Mouse (Mus musculus) CH12.LX (cell line): Measurements from ENCODE around the gene Hist1h2bn.
"Not testable (repeated sequence)": the region's sequence is repeated elsewhere in the genome, so short reads cannot be mapped to it uniquely, and the experiment has no call there.

Source experiments
- CTCF ChIP-seq, 2 experiments: IDR thresholded peaks in 1 of 2; conservative IDR thresholded peaks in 1 of 2; 2 replicates each; pipeline ENCODE4 v1.5.1; 2011 to 2012; ENCODE audit warnings: low read depth in 2 of 2, low read length in 2 of 2, improper control_type of control experiment in 1 of 2, inconsistent platforms in 1 of 2, mild to moderate bottlenecking in 1 of 2, moderate library complexity in 1 of 2
- ELF1 ChIP-seq: IDR thresholded peaks from 2 replicates; pipeline ENCODE4 v1.6.1; 2014; ENCODE audit warnings: low read depth, mild to moderate bottlenecking, inconsistent platforms, low read length, improper control_type of control experiment
- EP300 ChIP-seq: IDR thresholded peaks from 2 replicates; pipeline ENCODE4 v1.6.1; 2011; ENCODE audit warnings: low read length, improper control_type of control experiment
- JUND ChIP-seq: conservative IDR thresholded peaks from 2 replicates; pipeline ENCODE4 v1.6.1; 2011; ENCODE audit warnings: low read depth, low read length, improper control_type of control experiment
- KAT2A ChIP-seq: IDR thresholded peaks from 2 replicates; pipeline ENCODE4 v1.6.1; 2012; ENCODE audit warnings: low read length, improper control_type of control experiment, inconsistent platforms; ENCODE audit not compliant: insufficient replicate concordance
- MAX ChIP-seq: IDR thresholded peaks from 2 replicates; pipeline ENCODE4 v1.6.1; 2011; ENCODE audit warnings: low read length, improper control_type of control experiment
- MYC ChIP-seq: IDR thresholded peaks from 2 replicates; pipeline ENCODE4 v1.6.1; 2011; ENCODE audit warnings: low read depth, mild to moderate bottlenecking, improper control_type of control experiment, low read length
- POLR2A ChIP-seq: IDR thresholded peaks from 2 replicates; pipeline ENCODE4 v1.6.1; 2011; ENCODE audit warnings: low read depth, mild to moderate bottlenecking, improper control_type of control experiment, low read length
- POLR2AphosphoS2 ChIP-seq: IDR thresholded peaks from 2 replicates; pipeline ENCODE4 v1.6.1; 2011; ENCODE audit warnings: low read depth, low read length, improper control_type of control experiment
- SMC3 ChIP-seq: IDR thresholded peaks from 2 replicates; pipeline ENCODE4 v1.6.1; 2011; ENCODE audit warnings: low read depth, low read length, improper control_type of control experiment

DNA sequence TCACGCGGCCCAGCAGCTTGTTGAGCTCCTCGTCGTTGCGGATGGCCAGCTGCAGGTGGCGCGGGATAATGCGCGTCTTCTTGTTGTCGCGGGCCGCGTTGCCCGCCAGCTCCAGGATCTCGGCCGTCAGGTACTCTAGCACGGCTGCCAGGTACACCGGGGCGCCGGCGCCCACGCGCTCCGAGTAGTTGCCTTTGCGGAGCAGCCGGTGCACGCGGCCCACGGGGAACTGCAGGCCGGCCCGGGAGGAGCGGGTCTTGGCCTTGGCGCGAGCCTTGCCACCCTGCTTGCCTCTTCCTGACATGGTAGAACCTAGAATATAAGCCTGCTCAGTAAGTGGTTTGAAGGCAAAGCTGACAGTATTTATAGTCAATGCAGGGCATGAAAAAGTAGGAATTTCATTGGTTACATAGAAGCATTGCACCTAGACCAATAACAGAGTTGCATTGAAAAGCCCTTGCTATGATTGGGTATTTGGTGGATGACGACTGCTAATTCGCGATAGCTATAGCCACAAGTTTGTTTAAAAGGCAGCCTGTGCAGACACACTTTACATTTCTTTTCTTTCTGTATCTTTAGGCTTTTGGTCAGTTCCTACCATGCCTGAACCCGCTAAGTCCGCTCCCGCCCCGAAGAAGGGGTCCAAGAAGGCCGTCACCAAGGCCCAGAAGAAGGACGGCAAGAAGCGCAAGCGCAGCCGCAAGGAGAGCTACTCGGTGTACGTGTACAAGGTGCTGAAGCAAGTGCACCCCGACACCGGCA lies at the start of gene Hist1h2bn, which contains the start of gene Hist1h2ak:
- peak; percentile 70; the same call in 1 of the 2 replicates for TF ChIP-seq POLR2A
- not testable (repeated sequence) for TF ChIP-seq CTCF (conservative IDR thresholded peaks at IDR 0.05 in 1 of 2, IDR thresholded peaks at IDR 0.05 in 1 of 2; ENCODE audit: low read depth in 2 of 2, low read length in 2 of 2); EP300; KAT2A; SMC3; MAX; ELF1
- peak; percentile 5; the same call in 1 of the 2 replicates for TF ChIP-seq POLR2AphosphoS2
- TF ChIP-seq MYC, result peak; percentile 39
- peak; percentile 50; the same call in 1 of the 2 replicates for TF ChIP-seq JUND
